Mouse (Mus musculus) kidney, adult 2 months (tissue): ENCODE measurements around the gene Doc2g.
"Not testable (repeated sequence)": the region's sequence is repeated elsewhere in the genome, so short reads cannot be mapped to it uniquely, and the experiment has no call there.

Experiments
- CTCF ChIP-seq: fragments of 200-500 bp; conservative IDR thresholded peaks from 2 replicates; pipeline ENCODE4 v1.5.1; 2011; ENCODE audit warnings: low read depth, mild to moderate bottlenecking, control low read depth, low read length, moderate library complexity, mixed read lengths; ENCODE audit not compliant: insufficient read depth, insufficient read length
- POLR2A ChIP-seq: fragments of 200-500 bp; IDR thresholded peaks from one replicate; pipeline ENCODE4 v1.6.1; 2011; ENCODE audit warnings: low read depth, low read length, control low read depth

DNA sequence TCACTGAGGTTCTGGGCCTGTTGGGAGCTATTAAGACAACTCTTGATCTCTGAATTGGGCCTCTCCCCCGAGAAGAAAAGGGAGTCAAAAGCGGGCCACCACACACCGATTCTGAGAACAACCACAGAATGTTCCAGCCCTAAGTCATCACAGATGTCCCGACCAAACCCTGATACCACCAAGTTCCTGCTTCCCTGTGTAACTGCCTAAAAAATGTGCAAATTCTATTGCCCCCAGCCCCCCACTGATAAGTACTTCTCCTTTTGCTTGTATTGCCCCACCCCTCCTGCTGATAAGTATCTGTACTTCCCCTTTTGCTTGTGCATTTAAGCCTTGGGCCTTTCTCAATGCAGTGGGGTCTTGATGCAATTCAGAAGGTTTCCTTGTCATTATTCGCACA lies 41.0 kb downstream of the Doc2g start:
- TF ChIP-seq CTCF, POLR2A: not testable (repeated sequence)
